In genomic region chr14:120296231-120297006, GRCm38 (mm10) we compare ENCODE assay signal across 8 mouse cellular contexts. TPM values are rescaled to one million over a fixed set of nuclear protein-coding genes. Genes with fewer than 3 reads are reported as not detected.
A peak's percentile ranks its signal among the peaks of the same experiment; 100 is the strongest.
DNase-seq lines count a peak whose midpoint lies in the region; ATAC-seq and TF ChIP-seq lines count a peak whose summit lies in the region.

No protein-coding gene starts in this region.

- DNase-seq in cerebellum, adult 18-20 months, result no peak
- no peak for DNase-seq in left cerebral cortex, postnatal 36 days (ENCODE audit: low spot score in 2 of 2)
- no peak for DNase-seq in ovary, postnatal 10 days (ENCODE audit: low spot score)

- TF ChIP-seq POLR2A in embryonic fibroblast, embryonic 13.5 days (IDR thresholded peaks at IDR 0.05; ENCODE audit: low read depth, low read length), result no peak

- peaks cover 58% of the 10 kb centered on the region for H3K79me3 ChIP-seq in C2C12 (ENCODE audit: low read depth)

- H3K27ac ChIP-seq in forebrain, embryonic 16.5 days (ENCODE audit: low read length), result no peak overlapping the region
- no peak overlapping the region for H3K27ac ChIP-seq in forebrain, embryonic 13.5 days
- H3K27ac ChIP-seq in embryonic fibroblast, embryonic 13.5 days (ENCODE audit: insufficient read depth, low read length), result peak overlapping the region; percentile 96
- peak overlapping the region; percentile 88 for H3K27ac ChIP-seq in kidney, embryonic 14.5 days (ENCODE audit: low read depth, low read length)

- no peaks in the 10 kb centered on the region for H3K27me3 ChIP-seq in forebrain, embryonic 16.5 days (replicated peaks; ENCODE audit: control insufficient read depth, insufficient read depth, low read length)
- H3K27me3 ChIP-seq in forebrain, embryonic 13.5 days, result no peaks in the 10 kb centered on the region
- H3K27me3 ChIP-seq in C2C12 (ENCODE audit: control insufficient read depth, insufficient read depth, insufficient read length), result no peaks in the 10 kb centered on the region
- no peaks in the 10 kb centered on the region for H3K27me3 ChIP-seq in kidney, embryonic 14.5 days (ENCODE audit: control insufficient read depth, insufficient read depth, low read length)

- intact Hi-C loops in left cerebral cortex, postnatal 36 days (cut with DNase I), result no loop called here

- peaks cover 12% of the 10 kb centered on the region for H3K4me1 ChIP-seq in forebrain, embryonic 16.5 days (replicated peaks; ENCODE audit: control insufficient read depth, insufficient read depth, low read length)
- peaks cover 9% of the 10 kb centered on the region for H3K4me1 ChIP-seq in forebrain, embryonic 13.5 days
- peaks cover 45% of the 10 kb centered on the region for H3K4me1 ChIP-seq in embryonic fibroblast, embryonic 13.5 days (ENCODE audit: control insufficient read depth, insufficient read depth, low read length)
- peaks cover 64% of the 10 kb centered on the region for H3K4me1 ChIP-seq in kidney, embryonic 14.5 days (ENCODE audit: control insufficient read depth, insufficient read depth, low read length)

- no peaks in the 10 kb centered on the region for H3K36me3 ChIP-seq in forebrain, embryonic 16.5 days (ENCODE audit: control insufficient read depth, insufficient read depth)
- H3K36me3 ChIP-seq in forebrain, embryonic 13.5 days (ENCODE audit: poor library complexity, severe bottlenecking), result no peaks in the 10 kb centered on the region
- peaks cover 7% of the 10 kb centered on the region for H3K36me3 ChIP-seq in C2C12 (ENCODE audit: control insufficient read depth, insufficient read depth)
- no peaks in the 10 kb centered on the region for H3K36me3 ChIP-seq in kidney, embryonic 14.5 days (ENCODE audit: control insufficient read depth, insufficient read depth, low read length)

- no peak overlapping the region for H3K9ac ChIP-seq in forebrain, embryonic 16.5 days (replicated peaks; ENCODE audit: low read depth, low read length)
- no peak overlapping the region for H3K9ac ChIP-seq in forebrain, embryonic 13.5 days
- H3K9ac ChIP-seq in kidney, embryonic 14.5 days (ENCODE audit: low read depth, low read length), result peak overlapping the region; percentile 13; the same call in 1 of the 2 replicates

- H3K9me3 ChIP-seq in forebrain, embryonic 16.5 days (ENCODE audit: control insufficient read depth, low read length), result no peaks in the 10 kb centered on the region
- H3K9me3 ChIP-seq in forebrain, embryonic 13.5 days (replicated peaks), result no peaks in the 10 kb centered on the region
- H3K9me3 ChIP-seq in kidney, embryonic 14.5 days (ENCODE audit: control insufficient read depth, low read length), result no peaks in the 10 kb centered on the region

- no peak overlapping the region for H3K4me3 ChIP-seq in forebrain, embryonic 16.5 days (replicated peaks; ENCODE audit: low read length)
- no peak overlapping the region for H3K4me3 ChIP-seq in forebrain, embryonic 13.5 days
- peak overlapping the region; percentile 28 for H3K4me3 ChIP-seq in C2C12 (ENCODE audit: insufficient read depth, poor library complexity, severe bottlenecking)
- 0 out of 2 replicates have a peak overlapping the region, but pooled peaks have one; percentile 7 for H3K4me3 ChIP-seq in embryonic fibroblast, embryonic 13.5 days (ENCODE audit: insufficient read depth, low read length)
- H3K4me3 ChIP-seq in kidney, embryonic 14.5 days (ENCODE audit: low read length), result no peak overlapping the region

- H3ac ChIP-seq in C2C12 (ENCODE audit: control insufficient read depth, insufficient read length, low read depth), result peak overlapping the region; percentile 86

- H3K79me2 ChIP-seq in C2C12 (ENCODE audit: control insufficient read depth, insufficient read depth), result peaks cover 93% of the 10 kb centered on the region

- no peak for TF ChIP-seq CTCF in C2C12 (IDR thresholded peaks at IDR 0.05; ENCODE audit: control insufficient read depth, insufficient read depth, insufficient read length)
- TF ChIP-seq CTCF in embryonic fibroblast, embryonic 13.5 days (IDR thresholded peaks at IDR 0.05; ENCODE audit: borderline replicate concordance, insufficient read depth, low read length), result no peak

- ATAC-seq in forebrain, embryonic 16.5 days, result peak; percentile 39; the same call in 1 of the 2 replicates
- no peak for ATAC-seq in forebrain, embryonic 13.5 days
- ATAC-seq in kidney, embryonic 14.5 days (ENCODE audit: low FRiP score, low TSS enrichment), result peak; percentile 32; the same call in 1 of the 2 replicates

- no peak overlapping the region for H3K4me2 ChIP-seq in forebrain, embryonic 16.5 days (ENCODE audit: low read length)
- no peak overlapping the region for H3K4me2 ChIP-seq in forebrain, embryonic 13.5 days
- peak overlapping the region; percentile 29; the same call in 1 of the 2 replicates for H3K4me2 ChIP-seq in kidney, embryonic 14.5 days (replicated peaks; ENCODE audit: low read depth, low read length)

- 74% methylated on average over 17 of the region's 17 CpGs for WGBS in forebrain, embryonic 16.5 days
- WGBS in forebrain, embryonic 13.5 days, result 77% methylated on average over 17 of the region's 17 CpGs
- 44% methylated on average over 17 of the region's 17 CpGs for WGBS in kidney, embryonic 14.5 days

TF ChIP-seq in C2C12, 6 proteins besides CTCF, POLR2A, EP300 and RAD21:
- TF ChIP-seq MYOG (IDR thresholded peaks at IDR 0.05; ENCODE audit: control insufficient read depth, extremely low read depth, insufficient read length) (no peak), USF1 (IDR thresholded peaks at IDR 0.05; ENCODE audit: low read depth) (no peak), MYOD1 (IDR thresholded peaks at IDR 0.05; ENCODE audit: control insufficient read depth, insufficient read length, low read depth) (no peak), CEBPB (IDR thresholded peaks at IDR 0.05; ENCODE audit: low read depth) (no peak), MAX (IDR thresholded peaks at IDR 0.05) (no peak), FOSL1 (IDR thresholded peaks at IDR 0.05; ENCODE audit: insufficient read depth, low read length, poor library complexity, severe bottlenecking) (no peak)

RNA-seq across cellular contexts. Expression of gene Mbnl2, which starts 20.9 kb away (rescaled TPM):
- polyA plus RNA-seq in forebrain, embryonic 16.5 days (2015; fragmentation: Nextera tagmentation; extraction: Ambion mirVana), result 23.1 and 26.8 TPM in 2 replicates
- 18.7 and 19.4 TPM in 2 replicates for polyA plus RNA-seq in forebrain, embryonic 13.5 days (2015; fragmentation: Nextera tagmentation; extraction: Ambion mirVana)
- polyA plus RNA-seq in C2C12 (2012; fragmentation: generic; extraction: Trizol), result 42.1 TPM
- polyA plus RNA-seq in embryonic fibroblast, embryonic 13.5 days (2011; ENCODE audit: insufficient read length, low read depth, missing spikeins), result 207 and 222 TPM in 2 replicates
- 61.3 and 84.9 TPM in 2 replicates for polyA plus RNA-seq in kidney, embryonic 14.5 days (2014; fragmentation: Nextera tagmentation; extraction: Ambion mirVana)
- 100 to 1,000 TPM; 223 to 270 TPM for total RNA-seq in left cerebral cortex, postnatal 36 days (2021)

Comparison
In these comparisons a context has a peak if more than half of its experiments do, and no peak if none do; other contexts are left out.
1. H3K27ac ChIP-seq: peak in embryonic fibroblast, embryonic 13.5 days (single experiment) and kidney, embryonic 14.5 days (single experiment); none in forebrain, embryonic 16.5 days (single experiment) and forebrain, embryonic 13.5 days (single experiment).
2. H3K4me3 ChIP-seq: peak in C2C12 (single experiment) and embryonic fibroblast, embryonic 13.5 days (single experiment); none in forebrain, embryonic 16.5 days (single experiment), forebrain, embryonic 13.5 days (single experiment) and kidney, embryonic 14.5 days (single experiment).